Mouse (Mus musculus) forelimb bud, embryonic 11.5 days (tissue): Measurements from ENCODE around the gene Nynrin.

Experiments used
- DNase-seq: peaks from one replicate; pipeline ENCODE4 v3.0.0-alpha.2; 2012; ENCODE audit warnings: low read depth, low spot score

Nynrin gene

DNA sequence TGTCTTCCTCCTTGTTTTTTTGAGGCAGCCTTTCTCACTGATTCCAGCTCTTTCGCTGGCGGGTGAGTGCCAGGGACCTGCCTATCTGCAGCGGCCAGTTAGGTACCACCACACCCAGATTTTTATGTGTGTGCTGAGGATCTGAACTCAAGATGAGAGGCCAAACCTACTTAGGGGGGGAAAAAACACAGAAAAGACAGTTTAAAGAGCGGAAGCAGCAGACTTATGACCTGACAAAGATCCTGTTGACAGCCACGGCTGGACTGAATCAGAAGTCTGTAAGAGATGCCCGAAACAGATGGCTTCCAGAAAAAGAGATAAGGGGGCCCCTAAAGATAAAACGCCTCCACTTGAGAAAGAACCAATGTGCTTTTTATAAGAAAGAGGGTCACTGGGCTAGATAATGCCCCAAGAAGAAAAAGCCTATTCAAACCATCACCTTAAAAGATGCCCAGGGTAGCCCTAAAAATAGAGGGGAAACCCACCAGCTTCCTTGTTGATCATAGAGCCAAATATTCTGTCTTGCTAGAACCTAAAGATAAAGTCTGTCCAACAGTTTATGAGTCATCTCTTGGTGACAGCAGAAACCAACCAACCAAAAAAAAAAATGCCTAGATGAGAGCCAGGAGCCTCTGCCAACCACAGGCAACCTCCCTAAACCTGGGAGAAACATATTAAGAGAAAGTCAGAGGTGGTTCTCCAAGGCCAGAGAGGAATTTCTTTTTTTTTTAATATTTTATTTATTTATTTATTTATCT is 68.8 kb downstream of the Nynrin start:
- no peak for DNase-seq
